Mouse (Mus musculus) liver, adult (tissue): ENCODE data around the gene Orai2.

Experiments
- GATA4 ChIP-seq: IDR thresholded peaks from 2 replicates; pipeline ENCODE4 v1.6.1; 2014; ENCODE audit warnings: mild to moderate bottlenecking, low read length; ENCODE audit not compliant: insufficient replicate concordance

Orai2 gene

GRCm38 (mm10) chr5:136170512-136171362 lies at the start of gene Orai2:
Gene Orai2, minus strand, starts transcription at chr5:136170713.
- TF ChIP-seq GATA4: no peak

- TF ChIP-seq GATA4: no peak
Observed at GRCm38 (mm10) chr5:136218585-136218984, 48.1 kb upstream of the Orai2 start.

DNA sequence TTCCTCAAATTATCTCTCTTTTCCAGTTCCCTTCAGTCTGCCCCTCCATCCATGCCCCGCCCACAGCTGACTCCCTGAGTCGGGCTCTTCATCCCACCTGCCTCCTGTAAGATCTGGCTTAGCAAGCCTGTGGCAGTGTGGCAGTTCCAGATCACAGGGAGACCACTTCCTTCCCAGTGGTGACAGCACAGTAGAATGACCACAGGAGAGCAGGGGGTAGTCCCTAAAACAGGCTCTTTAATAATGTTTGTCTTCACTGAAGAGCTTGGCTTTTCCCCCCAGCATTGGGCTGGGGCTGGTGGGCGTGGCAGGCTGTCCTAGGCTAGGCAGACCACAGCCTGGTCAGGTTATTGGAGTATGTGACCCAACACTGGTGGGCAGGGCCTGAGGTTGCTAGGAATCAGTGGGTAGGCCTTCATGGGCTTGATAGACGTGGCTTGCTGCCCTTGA lies 47.4 kb upstream of the Orai2 start:
- no peak for TF ChIP-seq GATA4

DNA sequence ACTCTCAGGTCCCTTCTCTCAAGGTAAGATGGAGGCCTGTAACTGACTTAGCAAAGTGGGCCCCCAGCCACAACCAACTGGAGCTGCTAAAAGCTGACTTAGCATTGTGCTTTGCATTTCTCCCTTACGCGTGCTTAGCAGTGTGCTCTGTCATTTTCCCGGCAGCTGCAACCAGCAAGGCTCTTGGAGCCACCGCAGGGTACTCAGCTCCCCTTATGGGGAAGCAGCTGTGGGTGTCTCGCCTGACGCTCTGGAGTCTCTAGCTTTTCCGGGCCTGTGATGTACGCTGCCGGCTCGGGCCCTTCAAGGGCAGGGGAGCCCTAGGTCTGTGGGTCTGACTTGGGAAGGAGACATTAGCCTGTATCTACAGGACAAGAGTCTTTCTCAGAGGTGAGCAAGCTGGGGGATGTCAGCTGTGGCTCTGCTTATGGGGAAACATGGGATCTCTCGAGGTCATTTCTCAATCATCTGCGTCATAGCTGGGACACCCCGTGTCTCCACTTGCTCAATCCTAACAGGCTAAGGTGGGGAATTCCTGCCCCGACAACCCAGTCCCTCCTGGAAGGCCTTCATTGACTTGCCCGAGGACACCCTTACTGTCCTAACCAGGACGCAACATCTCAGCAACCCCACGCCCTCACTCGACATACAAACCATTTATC lies 46.6 kb upstream of the Orai2 start:
- TF ChIP-seq GATA4: no peak

DNA sequence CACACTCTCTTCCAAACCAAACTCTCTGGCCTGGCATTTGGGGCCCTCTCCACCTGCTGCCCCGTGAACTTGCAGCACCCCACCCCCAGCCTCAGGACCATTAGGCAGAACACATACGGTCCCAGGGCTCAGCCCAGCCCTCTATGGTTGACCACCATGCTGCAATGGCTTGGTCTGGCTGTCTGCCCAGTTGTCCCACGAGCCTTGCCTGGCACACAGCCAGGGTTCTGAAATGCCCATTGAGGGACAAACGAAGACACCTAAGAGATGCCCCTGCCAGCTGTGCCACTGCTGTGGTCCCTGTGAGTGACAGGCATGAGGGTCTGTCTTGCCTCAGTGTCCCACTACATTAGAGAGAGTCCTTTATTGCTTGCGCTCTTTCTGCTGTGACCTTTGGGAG lies 45.4 kb upstream of the Orai2 start:
- TF ChIP-seq GATA4: no peak

DNA sequence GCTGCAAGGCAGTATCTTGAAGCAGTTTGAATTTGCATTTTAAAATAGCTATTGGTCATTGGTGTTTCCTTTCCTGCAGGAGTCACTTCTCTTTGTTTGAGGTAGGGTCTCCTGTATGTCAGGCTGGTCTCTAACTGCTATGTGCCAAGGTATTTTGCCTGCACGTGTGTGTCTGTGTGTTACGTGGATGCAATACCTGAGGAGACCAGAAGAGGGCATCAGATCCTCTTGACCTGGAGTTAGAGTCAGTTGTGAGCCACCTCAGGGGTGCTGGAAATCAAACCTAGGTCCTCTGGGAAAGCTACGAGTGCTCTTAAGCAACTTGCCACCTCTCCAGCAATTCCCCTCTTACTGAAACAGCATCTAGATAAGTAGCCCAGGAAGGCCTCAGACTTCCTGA lies 44.7 kb upstream of the Orai2 start:
- no peak for TF ChIP-seq GATA4

GRCm38 (mm10) chr5:136213716-136214115 lies 43.2 kb upstream of the Orai2 start:
- no peak for TF ChIP-seq GATA4

GRCm38 (mm10) chr5:136212716-136213115 lies 42.2 kb upstream of the Orai2 start:
- TF ChIP-seq GATA4: no peak

GRCm38 (mm10) chr5:136210549-136210948 lies 40.0 kb upstream of the Orai2 start:
- TF ChIP-seq GATA4: no peak

DNA sequence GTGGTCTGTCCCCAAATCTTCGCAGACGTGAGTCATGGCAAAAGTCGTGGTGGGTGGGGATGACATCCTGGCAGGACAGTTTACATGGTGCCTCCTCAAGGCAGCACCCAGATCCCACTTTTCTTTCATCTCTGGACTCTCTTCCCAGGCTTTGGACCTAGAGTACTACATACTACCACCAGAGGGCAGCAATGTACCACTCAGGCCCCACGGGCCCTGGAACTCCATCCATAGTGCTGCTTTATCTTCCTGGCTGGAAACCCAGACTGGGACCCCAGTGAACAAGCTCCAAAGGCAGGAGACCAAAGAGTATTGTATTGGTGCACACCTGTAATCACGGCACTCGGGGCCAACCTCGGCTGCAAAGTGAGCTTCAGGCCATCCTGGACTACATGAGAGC lies 31.3 kb upstream of the Orai2 start:
- TF ChIP-seq GATA4: no peak

- TF ChIP-seq GATA4: no peak
Observed at GRCm38 (mm10) chr5:136199526-136199925, 29.0 kb upstream of the Orai2 start.

GRCm38 (mm10) chr5:136198474-136199391 lies 28.2 kb upstream of the Orai2 start, which contains the start of gene Prkrip1:
Gene Prkrip1, minus strand, starts transcription at chr5:136198963.
- peak; percentile 56; the same call in 1 of the 2 replicates for TF ChIP-seq GATA4

DNA sequence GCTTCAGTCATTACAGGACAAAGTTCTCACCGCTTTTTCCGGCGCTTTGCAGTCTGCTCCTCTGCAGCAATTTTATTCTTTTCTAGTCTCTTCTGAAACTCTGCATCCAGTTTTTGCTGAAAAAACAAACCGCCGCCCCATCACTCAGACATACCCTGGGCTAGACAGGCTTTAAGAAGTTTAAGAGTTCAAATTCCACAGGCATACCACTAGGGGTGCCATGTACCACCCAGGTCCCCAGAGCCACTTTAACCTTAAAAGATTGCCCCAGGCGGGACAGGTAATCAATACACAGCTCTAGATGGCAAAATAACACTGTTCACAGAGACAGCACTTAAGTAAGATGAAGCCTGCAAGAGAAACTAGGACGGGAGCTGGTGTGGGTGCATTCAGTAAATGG lies 21.4 kb upstream of the Orai2 start:
- TF ChIP-seq GATA4: no peak

DNA sequence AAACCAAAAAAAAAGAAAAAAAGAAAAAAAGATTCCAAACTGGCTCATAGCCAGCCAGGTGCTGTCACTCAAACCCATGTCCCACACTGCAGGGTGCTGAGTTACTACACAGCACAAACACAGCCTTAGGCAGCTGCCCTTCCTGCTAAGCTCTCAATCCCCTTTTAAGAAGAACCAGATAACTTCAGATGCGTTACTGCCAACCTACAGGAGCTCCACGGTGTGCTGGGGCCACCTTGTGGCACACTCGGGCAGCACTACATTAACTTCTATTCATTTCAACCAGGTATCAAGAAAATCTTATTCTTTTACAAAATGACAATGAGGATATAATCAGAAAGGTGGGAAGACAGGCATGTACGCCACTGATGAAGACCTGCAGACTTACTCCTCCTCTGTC lies 16.2 kb upstream of the Orai2 start:
- no peak for TF ChIP-seq GATA4

- no peak for TF ChIP-seq GATA4
Observed at GRCm38 (mm10) chr5:136183766-136184165, 13.3 kb upstream of the Orai2 start.
